Mouse (Mus musculus): ENCODE results near the gene Tbxas1. TPM values are rescaled to one million over a fixed set of nuclear protein-coding genes. Genes with fewer than 3 reads are reported as not detected.

Gene Tbxas1
- polyA plus RNA-seq, 1 experiment from 2014 or later = 1.7 TPM

DNA sequence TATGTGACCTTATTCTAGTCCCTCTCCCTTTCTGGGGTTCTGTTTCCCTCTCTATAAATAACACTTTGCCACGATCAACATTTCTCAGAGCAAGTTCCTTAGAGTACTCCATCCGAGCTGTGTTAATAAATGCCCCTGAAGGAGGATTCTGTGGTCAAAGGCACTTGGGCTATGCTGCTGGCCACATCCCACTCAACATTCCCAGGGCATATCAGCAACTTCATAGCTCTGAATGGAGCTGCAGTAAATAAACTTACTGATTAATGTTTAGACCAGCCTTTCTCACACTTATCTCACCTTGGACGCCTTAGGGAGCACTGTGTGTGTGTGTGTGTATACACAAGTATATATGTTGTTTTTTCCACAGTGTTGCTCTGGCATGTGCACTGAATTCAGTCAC lies 42.2 kb downstream of the Tbxas1 start:
- 0 out of 2 replicates have a peak overlapping the region, but pooled peaks have one; percentile 29 for H3K27ac ChIP-seq (ENCODE audit: low read depth, low read length)
- ATAC-seq (replicated peaks; ENCODE audit: insufficient number of reproducible peaks, low FRiP score, low TSS enrichment) = no peak
- H3K4me1 ChIP-seq (ENCODE audit: control insufficient read depth, insufficient read depth, low read length) = peaks cover 33% of the 10 kb centered on the region

GRCm38 (mm10) chr6:38918728-38919127 lies 43.5 kb downstream of the Tbxas1 start:
- no peaks in the 10 kb centered on the region for H3K36me3 ChIP-seq (ENCODE audit: control insufficient read depth, insufficient read depth, low read length)
- H3K9me3 ChIP-seq (replicated peaks; ENCODE audit: control insufficient read depth, low read length) = no peaks in the 10 kb centered on the region
- H3K27ac ChIP-seq (ENCODE audit: low read depth, low read length) = no peak overlapping the region
- H3K9ac ChIP-seq (ENCODE audit: low read depth, low read length) = no peak overlapping the region
- H3K4me2 ChIP-seq = no peak overlapping the region
- peaks cover 34% of the 10 kb centered on the region for H3K4me1 ChIP-seq (ENCODE audit: control insufficient read depth, insufficient read depth, low read length)
- 89% methylated on average over 4 of the region's 4 CpGs for WGBS (ENCODE audit: insufficient replicate concordance)
- H3K4me3 ChIP-seq (ENCODE audit: low read depth, low read length) = no peak overlapping the region
- H3K27me3 ChIP-seq (ENCODE audit: control insufficient read depth, insufficient read depth, low read length) = no peaks in the 10 kb centered on the region
- ATAC-seq (replicated peaks; ENCODE audit: insufficient number of reproducible peaks, low FRiP score, low TSS enrichment) = no peak

More for the DNA sequence above, 42.2 kb downstream of the Tbxas1 start:
- Histone ChIP-seq H3K4me2 (no peak overlapping the region), H3K36me3 (ENCODE audit: control insufficient read depth, insufficient read depth, low read length) (no peaks in the 10 kb centered on the region), H3K4me3 (ENCODE audit: low read depth, low read length) (no peak overlapping the region), H3K27me3 (ENCODE audit: control insufficient read depth, insufficient read depth, low read length) (no peaks in the 10 kb centered on the region), H3K9me3 (replicated peaks; ENCODE audit: control insufficient read depth, low read length) (no peaks in the 10 kb centered on the region), H3K9ac (ENCODE audit: low read depth, low read length) (no peak overlapping the region)
- WGBS (ENCODE audit: insufficient replicate concordance) = 34% methylated on average over 3 of the region's 3 CpGs

DNA sequence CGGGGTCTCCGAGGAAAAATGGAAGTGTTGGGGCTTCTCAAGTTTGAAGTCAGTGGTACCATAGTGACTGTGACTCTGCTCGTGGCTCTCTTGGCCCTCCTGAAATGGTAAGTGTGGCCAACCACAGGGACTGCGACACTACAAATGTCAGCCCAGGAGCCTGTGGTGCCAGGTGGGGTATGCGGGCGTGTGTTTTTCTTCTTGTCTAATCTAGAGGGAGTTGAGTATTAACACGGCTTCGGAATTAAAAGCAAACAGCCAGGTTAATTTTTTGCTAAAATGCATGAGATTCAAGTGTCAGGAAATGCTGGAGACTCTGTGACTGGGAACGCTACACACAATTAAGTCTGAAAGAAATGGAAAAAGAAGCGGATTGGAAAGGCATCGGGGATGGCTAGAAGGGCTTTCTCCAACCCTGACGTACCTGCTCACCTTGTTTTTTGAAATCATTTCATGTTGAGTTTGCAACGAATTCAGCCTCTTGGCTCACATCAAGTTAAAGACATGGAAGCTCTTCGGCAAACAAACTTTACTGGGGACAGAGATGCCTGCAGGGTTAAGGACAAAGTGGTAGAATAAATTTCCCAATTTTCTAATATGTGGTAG lies 44.0 kb downstream of the Tbxas1 start:
- Histone ChIP-seq H3K4me1 (ENCODE audit: control insufficient read depth, insufficient read depth, low read length) (peaks cover 38% of the 10 kb centered on the region), H3K9ac (ENCODE audit: low read depth, low read length) (no peak overlapping the region), H3K27ac (ENCODE audit: low read depth, low read length) (no peak overlapping the region), H3K4me2 (no peak overlapping the region), H3K27me3 (ENCODE audit: control insufficient read depth, insufficient read depth, low read length) (no peaks in the 10 kb centered on the region), H3K4me3 (ENCODE audit: low read depth, low read length) (no peak overlapping the region), H3K36me3 (ENCODE audit: control insufficient read depth, insufficient read depth, low read length) (no peaks in the 10 kb centered on the region), H3K9me3 (replicated peaks; ENCODE audit: control insufficient read depth, low read length) (no peaks in the 10 kb centered on the region)
- 84% methylated on average over 14 of the region's 14 CpGs for WGBS (ENCODE audit: insufficient replicate concordance)
- no peak for ATAC-seq (replicated peaks; ENCODE audit: insufficient number of reproducible peaks, low FRiP score, low TSS enrichment)

DNA sequence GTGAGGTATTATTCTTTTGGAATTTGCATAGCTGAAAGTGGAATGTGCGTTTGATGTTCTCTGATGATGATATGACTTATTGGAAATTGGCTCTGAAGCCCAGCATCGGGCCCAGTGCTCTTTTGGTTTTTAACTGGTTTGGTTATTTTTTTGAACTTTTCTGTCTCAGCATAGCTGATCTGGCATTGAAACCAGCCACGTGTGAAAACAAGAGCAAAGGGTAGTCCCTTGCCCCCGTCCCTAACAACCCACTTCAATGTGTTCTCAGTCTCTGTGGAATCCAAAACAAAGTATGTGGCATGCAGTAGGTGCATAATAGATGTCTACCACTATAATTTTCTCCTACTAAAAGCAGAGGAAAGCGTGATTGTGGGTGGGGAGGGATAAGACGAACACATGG lies 44.9 kb downstream of the Tbxas1 start:
- no peaks in the 10 kb centered on the region for H3K27me3 ChIP-seq (ENCODE audit: control insufficient read depth, insufficient read depth, low read length)

DNA sequence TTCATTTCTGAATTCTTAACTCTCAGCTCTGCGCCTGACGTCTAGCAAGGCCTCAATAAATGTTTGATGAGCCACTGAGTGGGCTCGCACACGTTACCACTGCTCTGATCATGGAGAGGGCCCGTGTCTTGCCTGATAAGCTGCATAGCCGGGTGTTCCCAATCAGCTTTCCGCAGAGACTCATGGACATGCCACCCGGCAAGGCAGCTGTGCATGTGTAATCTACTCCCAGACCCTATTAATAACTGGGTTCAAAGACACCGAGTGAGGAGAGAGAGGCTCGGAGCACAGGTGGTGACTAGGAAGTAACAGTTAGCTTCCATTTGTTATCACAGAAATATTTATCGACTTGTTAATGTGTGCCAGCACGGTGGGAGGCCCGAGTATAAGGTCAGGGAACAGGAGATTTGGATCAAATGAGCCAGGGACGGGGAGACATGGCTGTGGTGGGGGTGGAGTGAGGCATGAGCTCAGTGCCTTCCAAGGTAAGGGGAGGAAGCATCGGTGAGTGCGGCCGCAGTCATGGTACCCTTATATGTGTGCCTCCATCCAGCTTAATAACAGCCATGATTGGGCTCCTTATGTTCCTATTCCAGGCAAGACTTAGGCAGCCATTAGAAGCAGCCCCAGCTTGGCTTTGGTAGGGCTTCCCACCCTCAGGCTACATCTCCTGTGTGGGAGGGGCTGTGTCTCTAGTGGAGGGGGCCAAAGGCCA lies 46.0 kb downstream of the Tbxas1 start:
- Histone ChIP-seq H3K4me1 (ENCODE audit: control insufficient read depth, insufficient read depth, low read length) (peaks cover 35% of the 10 kb centered on the region), H3K36me3 (ENCODE audit: control insufficient read depth, insufficient read depth, low read length) (no peaks in the 10 kb centered on the region), H3K4me2 (no peak overlapping the region; the same call in 1 of the 2 replicates), H3K27ac (ENCODE audit: low read depth, low read length) (peak overlapping the region; percentile 71), H3K9ac (ENCODE audit: low read depth, low read length) (no peak overlapping the region), H3K9me3 (replicated peaks; ENCODE audit: control insufficient read depth, low read length) (no peaks in the 10 kb centered on the region), H3K4me3 (ENCODE audit: low read depth, low read length) (no peak overlapping the region), H3K27me3 (ENCODE audit: control insufficient read depth, insufficient read depth, low read length) (no peaks in the 10 kb centered on the region)
- no peak for ATAC-seq (replicated peaks; ENCODE audit: insufficient number of reproducible peaks, low FRiP score, low TSS enrichment)
- 44% methylated on average over 17 of the region's 17 CpGs for WGBS (ENCODE audit: insufficient replicate concordance)

More for the DNA sequence above, 44.9 kb downstream of the Tbxas1 start:
- no peak overlapping the region for H3K27ac ChIP-seq (ENCODE audit: low read depth, low read length)
- ATAC-seq (replicated peaks; ENCODE audit: insufficient number of reproducible peaks, low FRiP score, low TSS enrichment) = no peak
- 91% methylated on average over 6 of the region's 6 CpGs for WGBS (ENCODE audit: insufficient replicate concordance)
- no peak overlapping the region for H3K4me3 ChIP-seq (ENCODE audit: low read depth, low read length)
- H3K4me1 ChIP-seq (ENCODE audit: control insufficient read depth, insufficient read depth, low read length) = peaks cover 35% of the 10 kb centered on the region
- no peaks in the 10 kb centered on the region for H3K36me3 ChIP-seq (ENCODE audit: control insufficient read depth, insufficient read depth, low read length)
- H3K9ac ChIP-seq (ENCODE audit: low read depth, low read length) = no peak overlapping the region
- no peak overlapping the region for H3K4me2 ChIP-seq
- H3K9me3 ChIP-seq (replicated peaks; ENCODE audit: control insufficient read depth, low read length) = no peaks in the 10 kb centered on the region

DNA sequence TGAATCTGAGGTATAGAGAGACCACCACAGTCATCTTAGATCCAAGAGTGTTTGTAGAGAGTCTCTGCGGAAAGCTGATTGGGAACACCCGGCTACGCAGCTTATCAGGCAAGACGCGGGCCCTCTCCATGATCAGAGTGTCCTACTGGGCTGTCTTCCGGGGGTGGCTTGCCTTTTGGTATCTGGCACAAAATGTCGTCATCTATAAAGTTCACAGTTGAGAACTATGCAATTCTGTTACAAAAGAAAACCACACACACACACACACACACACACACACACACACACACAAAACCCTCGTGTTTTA lies 46.6 kb downstream of the Tbxas1 start:
- Histone ChIP-seq H3K4me2 (no peak overlapping the region; the same call in 1 of the 2 replicates), H3K27ac (ENCODE audit: low read depth, low read length) (peak overlapping the region; percentile 71)

GRCm38 (mm10) chr6:38922517-38922916 lies 47.3 kb downstream of the Tbxas1 start:
- no peak for ATAC-seq (replicated peaks; ENCODE audit: insufficient number of reproducible peaks, low FRiP score, low TSS enrichment)
- Histone ChIP-seq H3K27ac (ENCODE audit: low read depth, low read length) (no peak overlapping the region), H3K4me2 (no peak overlapping the region), H3K4me3 (ENCODE audit: low read depth, low read length) (no peak overlapping the region), H3K36me3 (ENCODE audit: control insufficient read depth, insufficient read depth, low read length) (no peaks in the 10 kb centered on the region), H3K4me1 (ENCODE audit: control insufficient read depth, insufficient read depth, low read length) (peaks cover 31% of the 10 kb centered on the region), H3K9ac (ENCODE audit: low read depth, low read length) (0 out of 2 replicates have a peak overlapping the region, but pooled peaks have one; percentile 24), H3K27me3 (ENCODE audit: control insufficient read depth, insufficient read depth, low read length) (no peaks in the 10 kb centered on the region), H3K9me3 (replicated peaks; ENCODE audit: control insufficient read depth, low read length) (no peaks in the 10 kb centered on the region)
- WGBS (ENCODE audit: insufficient replicate concordance) = 60% methylated on average over 2 of the region's 2 CpGs

More for the DNA sequence above, 46.6 kb downstream of the Tbxas1 start:
- H3K9me3 ChIP-seq (replicated peaks; ENCODE audit: control insufficient read depth, low read length) = no peaks in the 10 kb centered on the region
- H3K27me3 ChIP-seq (ENCODE audit: control insufficient read depth, insufficient read depth, low read length) = no peaks in the 10 kb centered on the region
- H3K4me3 ChIP-seq (ENCODE audit: low read depth, low read length) = no peak overlapping the region
- H3K9ac ChIP-seq (ENCODE audit: low read depth, low read length) = no peak overlapping the region
- no peaks in the 10 kb centered on the region for H3K36me3 ChIP-seq (ENCODE audit: control insufficient read depth, insufficient read depth, low read length)
- WGBS (ENCODE audit: insufficient replicate concordance) = 55% methylated on average over 8 of the region's 8 CpGs
- H3K4me1 ChIP-seq (ENCODE audit: control insufficient read depth, insufficient read depth, low read length) = peaks cover 35% of the 10 kb centered on the region
- no peak for ATAC-seq (replicated peaks; ENCODE audit: insufficient number of reproducible peaks, low FRiP score, low TSS enrichment)

DNA sequence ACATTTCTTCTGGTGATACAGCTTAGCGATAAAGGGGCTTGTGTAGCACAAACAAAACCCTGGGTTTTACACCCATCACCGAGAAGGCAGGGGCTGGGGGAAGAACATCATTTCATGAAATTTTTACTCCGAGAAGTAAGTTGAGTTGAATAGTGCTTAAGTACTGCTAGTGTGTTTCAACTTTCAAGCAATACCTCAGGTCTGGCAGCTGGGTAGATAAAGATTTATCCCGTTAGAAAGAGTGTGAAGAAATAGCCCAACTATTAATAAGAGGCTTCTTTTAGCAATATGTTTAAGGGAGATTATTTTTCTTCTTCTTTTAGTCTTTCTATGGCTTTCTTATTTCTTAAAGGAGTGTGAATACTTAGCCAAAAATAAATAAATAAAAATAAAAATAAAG lies 48.2 kb downstream of the Tbxas1 start:
- Histone ChIP-seq H3K4me2 (no peak overlapping the region), H3K36me3 (ENCODE audit: control insufficient read depth, insufficient read depth, low read length) (no peaks in the 10 kb centered on the region), H3K27me3 (ENCODE audit: control insufficient read depth, insufficient read depth, low read length) (no peaks in the 10 kb centered on the region), H3K4me1 (ENCODE audit: control insufficient read depth, insufficient read depth, low read length) (peaks cover 24% of the 10 kb centered on the region), H3K4me3 (ENCODE audit: low read depth, low read length) (no peak overlapping the region), H3K9me3 (replicated peaks; ENCODE audit: control insufficient read depth, low read length) (no peaks in the 10 kb centered on the region), H3K27ac (ENCODE audit: low read depth, low read length) (peak overlapping the region; percentile 83), H3K9ac (ENCODE audit: low read depth, low read length) (0 out of 2 replicates have a peak overlapping the region, but pooled peaks have one; percentile 39)
- no peak for ATAC-seq (replicated peaks; ENCODE audit: insufficient number of reproducible peaks, low FRiP score, low TSS enrichment)
- WGBS (ENCODE audit: insufficient replicate concordance) = 65% methylated on average over 4 of the region's 4 CpGs

All from heart, embryonic 11.5 days (tissue).